Mouse (Mus musculus) bone marrow macrophage, adult 2 months (primary cell): ENCODE measurements around the gene C6. TPM values are rescaled to one million over a fixed set of nuclear protein-coding genes. Genes with fewer than 3 reads are reported as not detected.

Source experiments
- H3K27ac ChIP-seq: 2 replicates; pipeline ENCODE4 v1.5.1; 2012; ENCODE audit warnings: low read depth, low read length; ENCODE audit not compliant: insufficient read depth
- H3K4me1 ChIP-seq: 2 replicates; pipeline ENCODE4 v1.6.1; 2012; ENCODE audit warnings: low read length; ENCODE audit not compliant: control insufficient read depth, insufficient read depth
- H3K4me3 ChIP-seq: 2 replicates; pipeline ENCODE4 v1.5.1; 2012; ENCODE audit warnings: mild to moderate bottlenecking, low read length, moderate library complexity; ENCODE audit not compliant: insufficient read depth
- CTCF ChIP-seq: IDR thresholded peaks from 2 replicates; pipeline ENCODE4 v1.5.1; 2012; ENCODE audit warnings: low read depth, mild to moderate bottlenecking, low read length, moderate library complexity
- POLR2A ChIP-seq: IDR thresholded peaks from 2 replicates; pipeline ENCODE4 v1.6.1; 2012; ENCODE audit warnings: mild to moderate bottlenecking, low read depth, low read length, borderline replicate concordance
- polyA plus RNA-seq: library from polyadenylated mRNA; stranded (reverse); fragments of >200 nt; gene quantifications from 2 replicates; pipeline ENCODE4 v1.2.4, GENCODE M21; 2012; ENCODE audit not compliant: missing spikeins, insufficient read depth, insufficient read length

C6 gene
- polyA plus RNA-seq, 1 experiment = not detected

DNA sequence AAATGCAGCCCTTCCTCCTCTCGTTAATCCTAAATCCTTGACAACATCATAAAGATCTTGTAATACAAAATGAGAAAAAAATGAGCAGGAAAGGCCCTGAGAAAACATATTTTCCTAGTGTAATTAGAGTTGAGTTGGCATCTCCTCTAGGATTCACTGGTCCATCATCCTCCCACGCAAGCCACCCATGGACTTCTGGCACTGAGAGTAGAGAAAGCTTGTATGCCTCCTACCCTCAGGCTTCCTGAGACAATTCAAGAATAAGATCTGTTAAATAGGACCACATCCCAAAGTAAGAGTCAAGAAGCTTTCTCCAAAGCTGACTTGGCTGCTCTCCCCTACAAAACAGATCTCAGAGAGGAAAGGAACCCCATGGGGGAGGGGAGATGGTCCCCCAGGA is 88.7 kb downstream of the C6 start:
- H3K27ac ChIP-seq = no peak overlapping the region
- H3K4me1 ChIP-seq = peaks cover 4% of the 10 kb centered on the region; the same call in 1 of the 2 replicates
- TF ChIP-seq POLR2A (no peak), CTCF (no peak)
- no peak overlapping the region for H3K4me3 ChIP-seq

DNA sequence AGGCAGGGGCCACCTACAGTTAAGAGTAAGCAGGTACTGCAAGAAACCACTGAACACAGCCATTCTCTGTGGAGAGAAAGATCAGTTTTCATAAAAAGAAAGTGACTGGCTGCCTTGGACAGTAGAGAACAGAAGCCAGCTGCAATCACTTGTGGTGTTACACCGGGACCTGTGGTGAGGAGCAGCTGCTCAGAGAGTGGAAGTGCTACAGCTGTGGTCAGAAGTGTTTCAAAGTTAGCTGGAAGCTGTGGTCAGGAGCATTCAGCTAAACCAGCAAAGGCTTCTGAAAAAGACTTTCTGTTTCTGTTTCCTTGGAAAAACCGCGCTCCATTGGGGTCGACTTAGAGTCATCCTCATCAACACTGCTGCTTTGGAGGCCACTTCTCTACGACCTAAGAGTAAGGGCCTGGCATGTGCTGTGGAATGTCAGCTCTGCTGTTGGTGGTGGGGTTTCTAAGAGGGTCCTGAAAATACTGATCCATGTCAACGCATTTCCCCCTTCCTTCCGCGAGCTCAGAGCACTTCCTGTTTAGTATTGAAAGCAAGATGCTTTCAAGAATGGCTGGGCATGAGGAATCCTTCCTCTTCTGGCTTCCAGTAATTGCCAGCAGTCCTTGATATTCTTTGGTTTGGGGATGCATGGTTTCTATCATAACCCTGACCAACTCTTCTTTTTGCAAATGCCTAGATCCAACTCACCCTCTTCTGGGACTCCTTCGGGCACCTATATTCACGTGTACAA is 89.9 kb downstream of the C6 start:
- Histone ChIP-seq H3K4me1 (peaks cover 9% of the 10 kb centered on the region; the same call in 1 of the 2 replicates), H3K27ac (peak overlapping the region; percentile 96), H3K4me3 (peak overlapping the region; percentile 66)

DNA sequence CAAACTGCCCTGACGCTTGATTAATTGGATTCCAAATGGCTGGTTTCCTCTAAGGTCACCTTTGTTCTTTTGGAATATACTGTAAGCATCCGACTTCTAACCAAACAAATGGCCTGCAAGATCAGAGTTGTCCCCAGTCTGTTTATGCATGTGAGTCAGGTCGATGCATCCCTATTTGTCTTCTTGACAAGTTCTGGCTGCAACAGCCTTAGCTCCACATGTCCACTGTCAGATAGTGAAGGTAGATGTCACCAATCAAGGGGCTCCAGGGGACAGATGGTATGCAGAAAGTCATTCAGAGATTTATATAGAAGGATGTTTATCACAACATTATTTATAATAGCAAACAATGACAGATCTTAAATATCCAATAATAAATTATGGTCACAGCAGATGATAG is 91.5 kb downstream of the C6 start:
- Histone ChIP-seq H3K4me1 (peaks cover 9% of the 10 kb centered on the region; the same call in 1 of the 2 replicates), H3K27ac (no peak overlapping the region), H3K4me3 (no peak overlapping the region)
- TF ChIP-seq POLR2A (no peak), CTCF (no peak)

More for the DNA sequence above, 89.9 kb downstream of the C6 start:
- no peak for TF ChIP-seq POLR2A
- TF ChIP-seq CTCF = no peak

DNA sequence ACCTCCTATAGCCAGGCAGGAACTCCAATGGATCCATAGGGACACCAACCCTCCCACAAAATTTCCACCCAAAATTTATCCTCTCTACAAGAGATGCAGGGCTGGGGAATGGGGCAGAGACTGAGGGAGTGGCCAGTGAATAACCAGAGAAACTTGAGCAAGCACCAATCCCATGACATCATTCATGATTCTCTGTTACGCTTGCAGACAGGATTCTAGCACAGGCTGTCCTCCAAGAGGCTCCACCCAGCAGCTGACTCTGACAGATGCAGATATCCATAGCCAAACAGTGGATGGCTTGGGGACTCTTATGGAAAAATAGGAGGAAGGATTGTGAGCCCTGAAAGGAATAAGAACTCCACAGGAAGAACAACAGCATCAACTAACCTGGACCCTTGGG is 94.2 kb downstream of the C6 start:
- Histone ChIP-seq H3K27ac (no peak overlapping the region), H3K4me3 (no peak overlapping the region), H3K4me1 (peaks cover 9% of the 10 kb centered on the region; the same call in 1 of the 2 replicates)
- TF ChIP-seq CTCF = no peak
- no peak for TF ChIP-seq POLR2A

DNA sequence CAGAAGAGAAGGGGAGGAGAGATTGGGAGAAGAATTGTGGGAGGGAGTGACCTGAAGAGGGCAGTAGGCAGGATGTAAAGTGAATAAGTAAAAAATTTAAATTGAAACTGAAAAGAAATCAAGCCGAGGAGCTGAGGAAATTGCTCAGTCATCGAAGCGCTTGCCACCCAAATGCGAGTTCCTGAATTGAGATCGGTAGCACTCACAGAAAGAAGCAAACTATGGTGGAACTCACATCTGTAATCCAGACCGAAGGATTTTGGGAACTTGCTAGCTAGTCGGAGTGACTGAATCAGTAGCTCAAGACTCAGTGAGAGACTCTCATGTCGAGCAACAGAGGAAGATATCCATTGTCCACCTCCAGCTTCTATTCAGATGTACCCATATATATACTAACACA is 94.8 kb downstream of the C6 start:
- peak overlapping the region; percentile 29 for H3K27ac ChIP-seq
- no peak for TF ChIP-seq POLR2A
- TF ChIP-seq CTCF = no peak
- H3K4me3 ChIP-seq = peak overlapping the region; percentile 26
- peaks cover 7% of the 10 kb centered on the region; the same call in 1 of the 2 replicates for H3K4me1 ChIP-seq

DNA sequence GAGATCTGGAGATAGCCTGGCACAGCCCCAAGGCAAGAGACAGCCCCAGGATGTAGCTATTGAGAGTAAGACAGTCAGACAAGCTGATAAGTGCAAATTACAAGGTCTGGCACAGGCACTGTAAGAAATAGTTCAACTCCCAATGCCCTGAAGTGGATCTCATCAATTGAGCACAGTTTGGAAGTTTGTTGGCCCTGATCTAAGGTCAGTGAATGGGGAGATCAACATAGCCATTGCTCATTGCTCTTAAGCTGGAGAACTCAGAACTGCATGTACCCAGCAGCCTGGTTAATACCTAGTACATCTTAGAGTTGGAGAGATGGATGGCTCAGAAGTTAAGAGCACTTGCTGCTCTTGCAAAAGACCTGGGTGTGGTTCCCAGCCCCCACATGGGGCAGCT is 100.8 kb downstream of the C6 start:
- Histone ChIP-seq H3K4me1 (peaks cover 3% of the 10 kb centered on the region), H3K27ac (no peak overlapping the region), H3K4me3 (no peak overlapping the region)
- TF ChIP-seq POLR2A (no peak), CTCF (no peak)

DNA sequence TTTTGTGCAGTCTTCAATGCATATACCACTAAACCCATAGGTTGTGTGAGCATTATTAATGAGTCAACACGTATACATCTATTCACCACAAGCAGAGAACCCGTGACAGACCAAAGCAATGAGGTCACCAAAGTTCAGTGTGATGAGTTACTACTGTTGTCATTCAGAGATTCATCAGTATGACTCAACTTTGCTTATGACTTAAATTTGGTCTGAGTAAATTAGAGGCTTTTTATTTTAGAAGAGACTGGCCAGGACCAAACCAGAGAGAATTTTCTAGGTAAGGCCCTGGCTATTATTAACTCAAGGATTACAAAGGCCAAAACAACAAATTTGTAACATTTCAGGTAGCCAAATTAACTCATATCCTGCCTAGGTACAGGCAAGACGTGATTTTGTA is 109.4 kb downstream of the C6 start:
- Histone ChIP-seq H3K4me3 (no peak overlapping the region), H3K4me1 (peaks cover 4% of the 10 kb centered on the region; the same call in 1 of the 2 replicates), H3K27ac (no peak overlapping the region)
- no peak for TF ChIP-seq CTCF
- TF ChIP-seq POLR2A = no peak

DNA sequence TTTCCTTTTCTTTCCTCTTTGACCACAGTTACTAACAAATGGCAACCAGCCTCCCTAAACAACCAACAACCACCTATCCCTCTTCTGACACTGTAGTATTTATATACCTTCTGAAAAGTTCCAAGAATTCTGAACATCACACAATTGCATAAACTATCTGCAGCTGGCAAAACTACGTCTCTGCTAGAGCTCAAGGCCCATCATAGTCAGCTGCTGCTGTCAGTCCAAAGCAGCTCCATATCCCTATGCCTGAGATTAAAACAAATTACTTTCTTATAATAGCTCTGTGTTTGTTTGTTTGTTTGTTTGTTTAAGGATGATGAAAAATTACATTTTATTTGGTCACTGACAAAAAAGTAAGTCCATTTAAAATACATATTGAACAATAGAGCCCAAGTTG is 123.0 kb downstream of the C6 start:
- Histone ChIP-seq H3K4me3 (no peak overlapping the region), H3K4me1 (no peaks in the 10 kb centered on the region), H3K27ac (no peak overlapping the region)
- TF ChIP-seq POLR2A (no peak), CTCF (no peak)

Other genes starting within 250 kb of the C6 start
- gene Mroh2b, start 171.6 kb downstream of the C6 start, polyA plus RNA-seq = not detected in 2 replicates